Mouse (Mus musculus): ENCODE results near the gene Tcf15. TPM values are rescaled to one million over a fixed set of nuclear protein-coding genes. Genes with fewer than 3 reads are reported as not detected.

Gene Tcf15
- polyA plus RNA-seq, 1 experiment = 2.9 TPM

- Histone ChIP-seq H3K4me3 (ENCODE audit: insufficient read depth, low read depth, low read length) (no peak overlapping the region), H3K36me3 (ENCODE audit: control insufficient read depth, insufficient read depth, low read length) (no peaks in the 10 kb centered on the region), H3K27me3 (replicated peaks; ENCODE audit: control insufficient read depth, insufficient read depth, low read length) (no peaks in the 10 kb centered on the region), H3K4me1 (ENCODE audit: control insufficient read depth, insufficient read depth, low read length) (0 out of 2 replicates have a peak, but pooled peaks cover under 1% of the 10 kb centered on the region), H3K27ac (ENCODE audit: insufficient read depth, low read depth, low read length) (no peak overlapping the region)
- TF ChIP-seq POLR2A (IDR thresholded peaks at IDR 0.05; ENCODE audit: low read depth, low read length) = no peak
- peak; percentile 100 for TF ChIP-seq CTCF (conservative IDR thresholded peaks at IDR 0.05; ENCODE audit: insufficient read depth, insufficient read length, low read depth, low read length)
- peak; percentile 91 for DNase-seq
- WGBS = 9% methylated on average over 7 of the region's 7 CpGs
Measured at GRCm38 (mm10) chr2:152111920-152112319, 31.4 kb upstream of the Tcf15 start.

DNA sequence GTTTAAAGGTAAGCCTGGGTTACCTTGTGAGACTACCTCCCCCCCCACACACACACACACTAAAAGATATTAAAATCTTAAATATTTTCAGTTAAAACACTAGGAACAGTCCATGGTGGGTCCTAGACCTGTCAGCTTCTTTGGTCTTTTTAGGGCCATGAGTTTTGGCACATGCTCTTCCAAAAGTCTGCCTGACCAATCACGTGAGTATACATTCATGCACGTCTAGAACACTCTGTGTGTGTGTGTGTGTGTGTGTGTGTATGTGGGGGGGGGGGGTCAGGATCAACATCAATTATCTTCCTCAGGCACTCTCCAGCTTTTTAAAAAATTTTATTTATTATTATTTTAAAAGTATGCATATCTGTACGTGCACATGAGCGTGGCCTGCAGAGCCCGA lies 30.9 kb upstream of the Tcf15 start:
- Histone ChIP-seq H3K4me1 (ENCODE audit: control insufficient read depth, insufficient read depth, low read length) (no peaks in the 10 kb centered on the region), H3K36me3 (ENCODE audit: control insufficient read depth, insufficient read depth, low read length) (no peaks in the 10 kb centered on the region), H3K27ac (ENCODE audit: insufficient read depth, low read depth, low read length) (no peak overlapping the region), H3K27me3 (replicated peaks; ENCODE audit: control insufficient read depth, insufficient read depth, low read length) (no peaks in the 10 kb centered on the region), H3K4me3 (ENCODE audit: insufficient read depth, low read depth, low read length) (no peak overlapping the region)
- no peak for DNase-seq
- 93% methylated on average over 5 of the region's 5 CpGs for WGBS
- TF ChIP-seq POLR2A (IDR thresholded peaks at IDR 0.05; ENCODE audit: low read depth, low read length) (no peak), CTCF (conservative IDR thresholded peaks at IDR 0.05; ENCODE audit: insufficient read depth, insufficient read length, low read depth, low read length) (no peak)

DNA sequence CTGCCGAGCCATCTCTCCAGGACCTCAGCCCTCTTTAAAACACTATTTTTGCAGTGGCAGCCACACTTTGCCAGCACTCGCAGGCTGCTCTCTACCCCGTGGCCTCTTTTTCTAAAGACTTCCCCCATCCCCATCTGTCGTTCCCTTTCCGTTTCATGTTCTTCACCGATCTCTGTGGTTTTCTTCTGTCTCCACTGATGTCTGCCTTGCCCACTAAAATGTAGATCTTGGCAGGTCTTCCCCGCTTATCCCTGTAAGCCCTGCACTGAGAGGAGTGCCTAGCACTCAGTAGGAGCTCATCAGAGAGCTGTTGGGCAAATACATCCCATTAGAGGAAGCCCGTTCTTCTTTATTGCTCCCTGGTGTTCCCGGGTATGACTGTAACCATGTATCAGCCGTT lies 30.4 kb upstream of the Tcf15 start:
- DNase-seq = no peak
- TF ChIP-seq CTCF (conservative IDR thresholded peaks at IDR 0.05; ENCODE audit: insufficient read depth, insufficient read length, low read depth, low read length) = no peak
- H3K27ac ChIP-seq (ENCODE audit: insufficient read depth, low read depth, low read length) = no peak overlapping the region
- no peaks in the 10 kb centered on the region for H3K36me3 ChIP-seq (ENCODE audit: control insufficient read depth, insufficient read depth, low read length)
- H3K27me3 ChIP-seq (replicated peaks; ENCODE audit: control insufficient read depth, insufficient read depth, low read length) = no peaks in the 10 kb centered on the region
- H3K4me1 ChIP-seq (ENCODE audit: control insufficient read depth, insufficient read depth, low read length) = no peaks in the 10 kb centered on the region
- H3K4me3 ChIP-seq (ENCODE audit: insufficient read depth, low read depth, low read length) = no peak overlapping the region
- WGBS = 77% methylated on average over 10 of the region's 10 CpGs

- Histone ChIP-seq H3K4me3 (ENCODE audit: insufficient read depth, low read depth, low read length) (no peak overlapping the region), H3K36me3 (ENCODE audit: control insufficient read depth, insufficient read depth, low read length) (no peaks in the 10 kb centered on the region), H3K27ac (ENCODE audit: insufficient read depth, low read depth, low read length) (no peak overlapping the region), H3K27me3 (replicated peaks; ENCODE audit: control insufficient read depth, insufficient read depth, low read length) (no peaks in the 10 kb centered on the region), H3K4me1 (ENCODE audit: control insufficient read depth, insufficient read depth, low read length) (no peaks in the 10 kb centered on the region)
- no peak for TF ChIP-seq CTCF (conservative IDR thresholded peaks at IDR 0.05; ENCODE audit: insufficient read depth, insufficient read length, low read depth, low read length)
- 20% methylated on average over 36 of the region's 36 CpGs for WGBS
- no peak for DNase-seq
Measured at GRCm38 (mm10) chr2:152114057-152114975, 29.0 kb upstream of the Tcf15 start.

GRCm38 (mm10) chr2:152117694-152118093 lies 25.7 kb upstream of the Tcf15 start:
- no peak for DNase-seq
- 82% methylated on average over 7 of the region's 7 CpGs for WGBS
- H3K27ac ChIP-seq (ENCODE audit: insufficient read depth, low read depth, low read length) = no peak overlapping the region
- no peak for TF ChIP-seq CTCF (conservative IDR thresholded peaks at IDR 0.05; ENCODE audit: insufficient read depth, insufficient read length, low read depth, low read length)
- no peak for TF ChIP-seq POLR2A (IDR thresholded peaks at IDR 0.05; ENCODE audit: low read depth, low read length)
- no peaks in the 10 kb centered on the region for H3K36me3 ChIP-seq (ENCODE audit: control insufficient read depth, insufficient read depth, low read length)
- no peaks in the 10 kb centered on the region for H3K4me1 ChIP-seq (ENCODE audit: control insufficient read depth, insufficient read depth, low read length)
- no peak overlapping the region for H3K4me3 ChIP-seq (ENCODE audit: insufficient read depth, low read depth, low read length)
- H3K27me3 ChIP-seq (replicated peaks; ENCODE audit: control insufficient read depth, insufficient read depth, low read length) = no peaks in the 10 kb centered on the region

GRCm38 (mm10) chr2:152119228-152119865 lies 24.0 kb upstream of the Tcf15 start:
- no peak for DNase-seq
- Histone ChIP-seq H3K27me3 (replicated peaks; ENCODE audit: control insufficient read depth, insufficient read depth, low read length) (no peaks in the 10 kb centered on the region), H3K4me3 (ENCODE audit: insufficient read depth, low read depth, low read length) (no peak overlapping the region), H3K4me1 (ENCODE audit: control insufficient read depth, insufficient read depth, low read length) (no peaks in the 10 kb centered on the region), H3K27ac (ENCODE audit: insufficient read depth, low read depth, low read length) (no peak overlapping the region), H3K36me3 (ENCODE audit: control insufficient read depth, insufficient read depth, low read length) (no peaks in the 10 kb centered on the region)
- WGBS = 59% methylated on average over 6 of the region's 6 CpGs
- TF ChIP-seq CTCF (conservative IDR thresholded peaks at IDR 0.05; ENCODE audit: insufficient read depth, insufficient read length, low read depth, low read length) = no peak

DNA sequence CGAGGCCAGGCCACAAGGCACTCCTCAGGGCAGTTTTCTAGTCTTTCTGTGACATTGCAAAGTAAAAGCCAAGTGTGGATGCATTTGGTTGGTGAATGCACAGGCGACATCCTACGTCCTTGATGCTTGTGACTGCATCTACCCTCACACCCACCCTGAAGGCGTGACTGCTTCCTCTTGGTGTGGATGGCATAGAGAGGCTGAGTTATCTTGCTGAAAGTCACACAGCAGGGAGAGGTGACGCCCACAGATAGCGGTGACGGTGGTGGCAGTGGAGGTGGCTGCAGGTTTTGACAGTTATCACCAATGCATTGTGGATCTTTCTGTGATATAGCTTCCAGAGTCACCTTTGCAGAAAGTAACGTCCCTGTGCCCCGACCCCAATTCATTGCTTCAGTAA lies 20.5 kb upstream of the Tcf15 start:
- Histone ChIP-seq H3K27me3 (replicated peaks; ENCODE audit: control insufficient read depth, insufficient read depth, low read length) (no peaks in the 10 kb centered on the region), H3K27ac (ENCODE audit: insufficient read depth, low read depth, low read length) (no peak overlapping the region), H3K4me3 (ENCODE audit: insufficient read depth, low read depth, low read length) (no peak overlapping the region), H3K4me1 (ENCODE audit: control insufficient read depth, insufficient read depth, low read length) (no peaks in the 10 kb centered on the region), H3K36me3 (ENCODE audit: control insufficient read depth, insufficient read depth, low read length) (no peaks in the 10 kb centered on the region)
- no peak for DNase-seq
- WGBS = 87% methylated on average over 9 of the region's 9 CpGs
- TF ChIP-seq POLR2A (IDR thresholded peaks at IDR 0.05; ENCODE audit: low read depth, low read length) (no peak), CTCF (conservative IDR thresholded peaks at IDR 0.05; ENCODE audit: insufficient read depth, insufficient read length, low read depth, low read length) (no peak)
